Mouse (Mus musculus) bone marrow, adult 2 months (tissue): ENCODE results near the gene Krtap16-1.

Experiments used
- CTCF ChIP-seq: fragments of 200-500 bp; IDR thresholded peaks from 2 replicates; pipeline ENCODE4 v1.5.1; 2011; ENCODE audit warnings: low read length, control low read depth; ENCODE audit not compliant: control insufficient read depth, insufficient read depth
- POLR2A ChIP-seq: fragments of 200-500 bp; IDR thresholded peaks from 2 replicates; pipeline ENCODE4 v1.6.1; 2011; ENCODE audit warnings: low read depth, mild to moderate bottlenecking, control low read depth, low read length, borderline replicate concordance; ENCODE audit not compliant: control insufficient read depth

DNA sequence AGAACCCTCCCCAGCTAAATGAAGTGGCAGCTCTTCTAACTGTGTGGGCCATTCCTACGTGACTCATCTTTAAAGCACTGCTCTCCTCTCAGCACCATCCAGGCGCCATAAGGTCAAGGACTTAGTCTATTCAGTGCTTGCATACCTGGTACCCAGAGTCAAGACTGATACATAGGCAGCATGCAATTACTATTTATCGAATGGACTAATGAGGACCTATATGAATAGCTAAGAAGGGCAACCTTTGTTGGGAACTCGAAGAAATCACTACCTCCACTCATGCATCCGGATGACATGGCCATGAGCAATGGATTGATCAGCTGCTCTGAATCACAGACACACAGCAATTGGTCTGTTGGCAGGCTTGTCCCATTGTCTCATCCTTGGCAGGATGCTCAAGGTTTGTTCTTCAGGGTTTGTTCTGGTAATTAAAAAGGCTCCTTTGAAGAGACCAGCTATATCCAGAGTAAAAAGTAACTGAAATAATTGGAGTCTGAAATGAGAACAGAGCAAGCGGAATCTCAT lies 3.5 kb upstream of the Krtap16-1 start:
- no peak for TF ChIP-seq POLR2A
- TF ChIP-seq CTCF = no peak
